Mouse (Mus musculus) heart, adult 9 months (tissue): ENCODE measurements around the gene Ncbp1.

ENCODE experiments used
- DNase-seq, 2 experiments: peaks; one replicate each; pipeline ENCODE4 v3.0.0; 2022; ENCODE audit warnings: low spot score in 2 of 2

The Ncbp1 gene

GRCm38 (mm10) chr4:46201834-46202561 is 63.6 kb downstream of the Ncbp1 start:
- DNase-seq: peak; percentile 43 to 64

DNA sequence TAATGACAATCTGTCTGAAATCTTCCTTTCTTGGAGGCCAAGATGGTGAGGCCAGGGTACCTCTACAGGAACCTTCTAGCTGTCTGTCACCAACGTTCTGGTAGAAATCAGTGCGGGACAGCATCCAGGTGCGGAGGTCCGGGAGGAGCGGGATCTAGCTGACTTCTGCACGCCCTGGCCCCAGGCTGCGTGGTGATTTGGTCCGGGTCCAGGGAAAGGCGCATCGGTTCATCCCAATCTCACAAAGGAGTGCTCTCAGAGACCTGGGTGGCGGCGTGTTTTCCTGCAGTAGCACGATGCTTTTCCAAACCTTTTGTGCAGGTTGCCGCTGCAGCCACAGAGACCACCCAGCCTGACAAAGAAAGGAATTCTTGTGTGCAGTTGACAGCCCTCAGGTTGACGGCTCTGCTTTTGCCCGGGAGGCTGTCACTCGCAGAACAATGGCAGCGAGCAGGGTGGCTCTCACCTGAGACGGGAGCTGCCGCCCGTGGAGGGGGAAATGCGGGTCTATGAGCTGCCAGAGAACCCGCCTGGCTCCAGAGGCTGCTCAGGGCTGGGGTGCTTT is 64.2 kb downstream of the Ncbp1 start:
- no peak for DNase-seq

GRCm38 (mm10) chr4:46221090-46221489 is 82.7 kb downstream of the Ncbp1 start:
- DNase-seq: no peak
